Mouse (Mus musculus) CH12.LX (cell line): ENCODE measurements around the gene Ppp2r5d.

Experiments
- CTCF ChIP-seq, 2 experiments: IDR thresholded peaks in 1 of 2; conservative IDR thresholded peaks in 1 of 2; 2 replicates each; pipeline ENCODE4 v1.5.1; 2011 to 2012; ENCODE audit warnings: low read depth in 2 of 2, low read length in 2 of 2, improper control_type of control experiment in 1 of 2, inconsistent platforms in 1 of 2, mild to moderate bottlenecking in 1 of 2, moderate library complexity in 1 of 2
- E2F4 ChIP-seq: IDR thresholded peaks from 2 replicates; pipeline ENCODE4 v1.6.1; 2011; ENCODE audit warnings: low read depth, low read length, improper control_type of control experiment; ENCODE audit not compliant: insufficient replicate concordance
- ETS1 ChIP-seq: conservative IDR thresholded peaks from 2 replicates; pipeline ENCODE4 v1.6.1; 2012; ENCODE audit warnings: low read depth, mild to moderate bottlenecking, inconsistent platforms, low read length, improper control_type of control experiment, moderate library complexity
- GABPA ChIP-seq: IDR thresholded peaks from 2 replicates; pipeline ENCODE4 v1.6.1; 2012; ENCODE audit warnings: low read depth, low read length, improper control_type of control experiment, inconsistent platforms; ENCODE audit not compliant: insufficient replicate concordance
- MAFK ChIP-seq: IDR thresholded peaks from 2 replicates; pipeline ENCODE4 v1.6.1; 2011; ENCODE audit warnings: low read length, improper control_type of control experiment; ENCODE audit not compliant: insufficient replicate concordance
- NRF1 ChIP-seq: IDR thresholded peaks from 2 replicates; pipeline ENCODE4 v1.6.1; 2014; ENCODE audit warnings: low read depth, mild to moderate bottlenecking, inconsistent platforms, low read length, improper control_type of control experiment, moderate library complexity
- POLR2A ChIP-seq: IDR thresholded peaks from 2 replicates; pipeline ENCODE4 v1.6.1; 2011; ENCODE audit warnings: low read depth, mild to moderate bottlenecking, improper control_type of control experiment, low read length
- POLR2AphosphoS2 ChIP-seq: IDR thresholded peaks from 2 replicates; pipeline ENCODE4 v1.6.1; 2011; ENCODE audit warnings: low read depth, low read length, improper control_type of control experiment
- SMC3 ChIP-seq: IDR thresholded peaks from 2 replicates; pipeline ENCODE4 v1.6.1; 2011; ENCODE audit warnings: low read depth, low read length, improper control_type of control experiment
- TBP ChIP-seq: conservative IDR thresholded peaks from 2 replicates; pipeline ENCODE4 v1.6.1; 2011; ENCODE audit warnings: low read depth, low read length, improper control_type of control experiment
- ZC3H11A ChIP-seq: IDR thresholded peaks from 2 replicates; pipeline ENCODE4 v1.6.1; 2012; ENCODE audit warnings: low read depth, mild to moderate bottlenecking, inconsistent platforms, low read length, improper control_type of control experiment

DNA sequence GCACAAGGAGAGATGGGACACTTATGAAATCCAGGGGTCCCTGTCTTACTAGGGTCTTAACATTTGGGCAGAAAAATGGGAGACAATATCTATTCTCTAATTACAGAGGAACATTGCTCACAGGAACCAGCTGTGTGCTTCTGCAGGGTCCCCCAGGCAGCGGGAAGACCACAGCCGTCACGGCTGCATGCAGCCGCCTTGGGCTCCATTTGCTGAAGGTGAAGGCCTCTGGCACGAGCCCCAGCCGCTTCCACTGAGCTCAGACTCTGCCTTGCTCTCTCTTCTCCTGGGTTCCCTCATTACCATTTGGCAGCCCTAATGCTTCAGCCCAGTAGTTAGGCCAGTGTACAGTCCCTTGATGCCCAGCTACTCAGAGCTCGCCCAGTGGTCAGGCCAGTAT is 16.2 kb upstream of the Ppp2r5d start:
- TF ChIP-seq POLR2A = no peak
- TF ChIP-seq ETS1 = no peak
- no peak for TF ChIP-seq GABPA
- TF ChIP-seq TBP = no peak
- no peak for TF ChIP-seq E2F4
- TF ChIP-seq CTCF (conservative IDR thresholded peaks at IDR 0.05 in 1 of 2, IDR thresholded peaks at IDR 0.05 in 1 of 2; ENCODE audit: low read depth in 2 of 2, low read length in 2 of 2) = no peak
- no peak for TF ChIP-seq SMC3
- no peak for TF ChIP-seq ZC3H11A
- no peak for TF ChIP-seq POLR2AphosphoS2
- TF ChIP-seq MAFK = no peak
- no peak for TF ChIP-seq NRF1
